Mouse (Mus musculus): ENCODE results near the gene Cacna1d.

DNA sequence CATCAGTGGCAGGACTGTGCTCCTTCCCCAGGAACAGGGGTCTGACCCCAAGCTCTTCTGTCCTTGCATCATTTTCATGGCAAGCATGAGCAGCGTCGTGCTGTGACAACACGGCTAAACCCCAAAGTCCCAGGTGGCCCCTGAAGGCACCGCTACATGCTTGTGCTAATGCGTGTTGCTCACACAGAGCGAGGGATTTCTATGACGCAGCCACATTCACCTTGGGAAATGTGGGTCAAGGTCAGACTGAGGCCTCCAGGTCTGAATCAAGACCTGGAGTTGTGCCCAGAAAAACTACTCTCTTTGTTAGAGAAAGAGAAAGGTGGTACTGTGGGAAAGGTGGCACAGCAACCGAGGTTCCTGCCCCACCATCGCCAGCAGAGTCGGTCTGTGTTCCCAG, 355.9 kb downstream of the Cacna1d start:
- no peak for TF ChIP-seq CTCF (IDR thresholded peaks at IDR 0.05; ENCODE audit: low read depth)
- TF ChIP-seq EP300 (IDR thresholded peaks at IDR 0.05; ENCODE audit: low read depth): no peak

All from liver, postnatal 0 days (tissue).